Mouse (Mus musculus): Measurements from ENCODE around the gene Pdzd4.

Gene Pdzd4

DNA sequence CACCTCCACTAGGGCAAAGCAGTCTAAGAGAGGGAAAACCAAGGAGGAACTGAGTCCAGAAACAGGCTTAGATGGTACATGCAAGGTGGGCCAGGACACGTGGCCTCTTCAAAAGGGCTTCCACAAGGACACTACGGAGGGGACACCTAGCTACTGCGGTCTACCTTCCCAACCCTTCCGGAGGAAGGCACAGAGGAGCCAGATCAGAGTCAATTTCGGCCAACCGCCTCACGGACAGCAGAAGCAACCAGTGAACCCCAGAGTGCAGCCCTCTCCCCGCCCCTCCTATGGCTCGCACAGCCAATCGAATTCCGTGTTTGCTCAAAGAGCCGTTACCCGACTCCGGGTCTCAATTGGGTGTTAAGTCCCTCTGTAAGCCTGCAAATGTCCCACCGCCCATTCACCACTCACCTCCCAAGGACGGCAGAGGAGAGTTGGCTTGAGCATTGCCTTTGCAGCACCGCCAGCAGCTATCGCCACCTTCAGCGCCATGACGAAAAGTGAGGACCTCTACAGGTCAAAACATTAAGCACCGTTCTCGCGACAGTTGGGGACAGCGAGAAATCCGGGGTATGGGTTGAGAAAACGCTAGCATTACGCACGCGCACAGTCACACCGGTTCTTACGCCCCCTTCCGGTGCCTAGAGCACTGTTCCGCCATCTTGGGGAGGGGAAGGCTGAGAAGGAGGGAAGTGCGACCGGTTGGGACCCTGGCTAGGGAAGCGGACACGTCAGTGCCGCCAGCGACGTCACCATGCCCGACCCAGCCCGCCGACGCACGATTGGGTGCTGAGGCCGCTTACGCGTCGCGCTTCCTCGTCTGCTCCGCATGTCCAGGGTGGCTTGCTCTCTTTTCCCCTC is 38.2 kb downstream of the Pdzd4 start, which contains the start of the genes Idh3g and Ssr4:
TSS of gene Idh3g (minus strand) at position 534 of the 861 bp plus-strand sequence.
TSS of gene Ssr4 (plus strand) at position 665 of the 861 bp plus-strand sequence.
- peak; percentile 89 for ATAC-seq (ENCODE audit: insufficient number of reproducible peaks, low FRiP score, low TSS enrichment)

DNA sequence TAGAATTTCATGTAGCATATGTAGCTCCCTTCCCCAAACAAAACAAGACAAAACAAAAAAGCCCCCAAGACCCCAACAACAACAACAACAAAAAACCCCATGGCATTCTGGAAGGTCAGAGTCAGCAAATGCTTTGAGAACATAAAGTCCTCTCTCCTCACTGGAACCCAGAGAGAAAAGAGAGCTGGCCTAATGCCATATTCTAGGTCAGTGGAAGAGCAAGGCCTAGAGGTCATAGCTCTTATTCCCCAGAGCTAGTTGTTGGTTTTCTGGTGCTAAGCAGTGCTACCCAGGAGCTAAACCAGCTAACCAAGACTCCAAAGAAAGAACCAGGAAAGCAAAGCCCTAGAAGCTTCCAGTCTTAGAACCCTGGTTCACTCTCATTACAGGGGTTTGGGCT is 39.1 kb downstream of the Pdzd4 start:
- ATAC-seq (ENCODE audit: insufficient number of reproducible peaks, low FRiP score, low TSS enrichment): no peak

DNA sequence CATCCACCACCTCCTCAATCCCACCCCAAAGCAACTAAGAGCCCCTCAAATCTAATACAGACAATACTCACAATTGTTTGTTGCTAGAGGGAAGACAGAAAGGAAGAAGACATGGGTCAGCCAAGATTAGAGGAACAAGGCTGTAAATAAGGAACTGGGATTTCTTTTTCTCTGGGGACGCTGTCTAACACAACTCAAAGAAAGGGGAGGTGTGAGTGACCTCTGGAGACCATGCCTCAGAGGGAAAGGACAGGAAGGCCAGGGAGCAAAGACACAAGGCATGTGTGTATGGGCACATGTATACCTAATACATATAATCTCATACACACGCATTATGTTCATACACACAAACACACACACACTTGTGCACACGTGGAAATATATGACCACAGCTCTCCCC is 42.5 kb downstream of the Pdzd4 start:
- no peak for ATAC-seq (ENCODE audit: insufficient number of reproducible peaks, low FRiP score, low TSS enrichment)

DNA sequence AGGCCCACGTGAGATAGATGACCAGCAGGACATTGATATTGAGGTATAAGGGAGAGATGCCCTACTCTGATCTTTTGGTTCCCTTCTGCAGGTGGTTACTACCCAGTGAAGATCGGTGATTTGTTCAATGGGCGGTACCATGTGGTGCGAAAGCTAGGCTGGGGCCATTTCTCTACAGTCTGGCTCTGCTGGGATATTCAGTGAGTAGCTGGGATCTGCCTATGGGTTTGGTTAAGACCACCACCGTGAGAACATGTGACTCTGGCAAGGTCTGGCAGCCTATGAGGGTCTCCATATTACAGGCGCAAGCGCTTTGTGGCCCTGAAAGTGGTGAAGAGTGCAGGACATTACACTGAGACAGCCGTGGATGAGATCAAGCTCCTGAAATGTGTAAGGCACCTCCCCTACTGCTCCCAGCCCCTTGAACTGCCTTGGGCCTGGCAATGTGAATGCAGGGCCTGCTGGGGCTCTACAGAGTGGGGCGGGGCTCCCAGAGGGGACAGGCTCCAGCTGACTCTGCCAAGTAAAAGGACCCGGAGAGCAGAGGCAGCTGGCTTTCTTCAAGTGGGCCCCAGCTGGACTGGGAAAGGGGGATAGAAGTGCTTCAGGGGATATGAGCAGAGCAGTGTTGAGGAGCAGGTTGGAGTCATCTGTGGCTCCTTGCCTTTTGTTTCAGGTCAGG is 49.8 kb downstream of the Pdzd4 start:
- ATAC-seq (ENCODE audit: insufficient number of reproducible peaks, low FRiP score, low TSS enrichment): no peak

DNA sequence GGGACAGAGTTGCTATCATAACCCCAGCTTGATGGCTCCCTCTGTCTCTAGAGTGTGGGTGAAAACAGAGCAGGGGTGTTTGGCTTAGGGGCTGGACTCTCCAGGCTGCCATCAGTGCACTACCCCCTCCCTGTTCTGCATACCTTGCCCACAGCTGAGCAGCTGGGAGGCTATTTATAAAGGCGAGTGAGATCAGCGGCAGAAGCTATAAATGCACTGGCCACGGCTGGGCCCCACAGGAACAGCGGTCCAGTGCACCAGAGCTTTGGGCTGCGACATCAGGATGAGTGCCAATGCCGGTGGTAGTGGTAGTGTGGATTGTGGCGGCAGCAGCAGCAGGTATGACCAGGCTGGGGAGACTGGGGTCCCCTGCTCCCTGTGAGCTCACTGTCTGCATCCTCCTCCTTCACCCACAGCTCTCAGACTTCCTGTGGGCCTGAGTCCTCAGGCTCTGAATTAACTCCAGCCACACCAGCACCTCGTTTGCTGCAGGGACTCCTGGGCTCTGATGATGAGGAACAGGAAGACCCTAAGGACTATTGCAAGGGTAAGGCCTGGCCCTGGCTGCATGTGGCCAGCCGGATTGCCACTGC is 50.5 kb downstream of the Pdzd4 start, which contains the start of gene Srpk3:
TSS of gene Srpk3 (plus strand) at position 238 of the 593 bp plus-strand sequence.
- 0 out of 2 replicates have a peak, but pooled peaks have one; percentile 31 for ATAC-seq (ENCODE audit: insufficient number of reproducible peaks, low FRiP score, low TSS enrichment)

GRCm38 (mm10) chrX:73767267-73767666 is 57.5 kb downstream of the Pdzd4 start:
- no peak for ATAC-seq (ENCODE audit: insufficient number of reproducible peaks, low FRiP score, low TSS enrichment)

- ATAC-seq (ENCODE audit: insufficient number of reproducible peaks, low FRiP score, low TSS enrichment): no peak
Measured at GRCm38 (mm10) chrX:73765311-73765710, 59.5 kb downstream of the Pdzd4 start.

DNA sequence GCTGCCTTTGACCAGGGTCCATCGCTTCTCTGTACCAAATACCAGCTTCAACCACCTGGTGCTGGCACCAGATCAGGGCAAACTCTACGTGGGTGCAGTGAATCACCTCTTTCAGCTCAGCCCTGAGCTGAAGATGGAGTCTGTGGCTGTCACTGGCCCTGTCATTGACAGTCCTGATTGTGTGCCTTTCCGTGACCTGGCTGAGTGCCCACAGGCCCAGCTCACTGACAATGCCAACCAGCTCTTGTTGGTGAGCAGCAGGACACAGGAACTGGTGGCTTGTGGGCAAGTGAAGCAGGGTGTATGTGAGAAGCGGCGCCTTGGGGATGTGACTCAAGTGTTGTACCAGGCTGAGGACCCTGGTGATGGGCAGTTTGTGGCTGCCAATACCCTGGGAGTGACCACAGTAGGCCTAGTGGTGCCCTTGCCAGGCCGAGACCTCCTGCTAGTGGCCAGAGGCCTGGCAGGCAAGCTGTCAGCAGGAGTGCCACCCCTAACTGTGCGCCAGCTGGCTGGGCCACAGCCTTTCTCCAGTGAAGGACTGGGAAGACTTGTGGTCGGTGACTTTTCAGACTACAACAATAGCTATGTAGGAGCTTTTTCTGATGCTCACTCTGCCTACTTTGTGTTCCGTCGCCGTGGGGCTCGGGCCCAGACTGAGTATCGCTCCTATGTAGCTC is 66.0 kb downstream of the Pdzd4 start:
- peak; percentile 52; the same call in 1 of the 2 replicates for ATAC-seq (ENCODE audit: insufficient number of reproducible peaks, low FRiP score, low TSS enrichment)

GRCm38 (mm10) chrX:73756334-73757140 is 68.2 kb downstream of the Pdzd4 start, which contains the start of gene Plxnb3:
TSS of gene Plxnb3 (plus strand) at chrX:73757090.
- ATAC-seq (ENCODE audit: insufficient number of reproducible peaks, low FRiP score, low TSS enrichment): no peak

- ATAC-seq (ENCODE audit: insufficient number of reproducible peaks, low FRiP score, low TSS enrichment): no peak
Measured at GRCm38 (mm10) chrX:73748977-73749376, 75.8 kb downstream of the Pdzd4 start.

DNA sequence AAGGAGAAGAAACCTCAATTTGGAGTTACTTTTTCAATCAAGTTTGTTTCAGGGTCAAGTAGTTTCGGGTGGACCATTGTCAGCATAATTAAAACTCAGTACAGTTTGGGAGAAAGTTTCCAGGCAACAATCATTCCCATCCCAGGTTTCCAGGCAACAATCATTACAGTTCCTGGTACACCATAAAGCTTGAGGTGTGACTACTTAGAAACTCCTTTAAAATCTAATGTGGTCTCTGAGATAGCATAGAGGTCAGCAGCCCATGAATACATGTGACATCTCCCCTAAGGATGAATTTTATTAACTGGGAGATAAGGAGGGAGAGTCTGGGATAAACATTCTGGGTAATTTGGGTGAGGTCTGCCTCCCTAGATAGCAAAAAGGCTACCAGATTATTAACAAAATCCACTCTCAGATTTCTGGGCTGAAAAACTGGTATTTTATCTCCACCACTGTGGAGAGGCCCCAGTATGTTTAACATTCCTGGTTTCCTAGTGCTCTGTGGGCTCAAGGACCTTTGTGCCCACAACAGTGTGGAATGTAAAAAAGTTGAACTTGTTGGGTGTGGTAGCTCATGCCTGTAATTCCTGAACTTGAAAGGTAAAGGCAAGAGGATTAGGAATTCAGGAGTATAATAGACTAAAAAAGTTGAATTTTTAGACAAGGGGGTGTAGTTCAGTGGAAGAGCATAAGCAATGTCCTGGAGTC is 79.8 kb downstream of the Pdzd4 start:
- ATAC-seq (ENCODE audit: insufficient number of reproducible peaks, low FRiP score, low TSS enrichment): no peak
